Comparison of ENCODE assay signal across 22 mouse cellular contexts in the genomic region with DNA sequence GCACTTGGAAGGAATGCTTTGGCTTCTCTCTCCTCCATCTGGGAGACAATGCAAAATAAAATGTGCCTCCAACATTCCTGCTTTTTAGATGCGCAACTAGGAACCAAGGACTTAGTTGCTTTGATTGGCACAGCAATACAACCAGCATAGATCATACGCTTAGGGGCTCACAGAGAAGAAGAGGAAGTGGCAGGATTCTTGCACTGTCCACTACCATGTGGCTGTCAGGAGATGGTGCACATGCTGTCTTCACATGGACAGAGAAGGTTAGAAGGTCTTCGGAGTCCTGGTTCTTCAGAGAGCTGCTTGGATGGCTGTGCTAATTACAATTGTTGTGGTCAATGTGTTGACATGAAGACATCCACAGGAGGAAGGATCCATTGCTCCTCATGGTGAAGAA.
"Had no signal": no experiment of that assay in that cellular context is flagged by ENCODE, and none has a peak within 500 bp of the region (broad histone marks: within the 10 kb centered on the region; RNA-seq: fewer than 3 reads in every experiment).

No protein-coding gene starts in this region.

- ATAC-seq: intestine, embryonic 15.5 days; midbrain, embryonic 13.5 days; midbrain, embryonic 16.5 days had no signal

- H3K27me3 ChIP-seq: intestine, embryonic 15.5 days; limb, embryonic 12.5 days; limb, embryonic 15.5 days; liver, embryonic 13.5 days; midbrain, embryonic 13.5 days; neural tube, embryonic 13.5 days; stomach, embryonic 15.5 days had no signal

- H3K4me2 ChIP-seq: intestine, embryonic 15.5 days; limb, embryonic 12.5 days; limb, embryonic 15.5 days; liver, embryonic 13.5 days; midbrain, embryonic 13.5 days; neural tube, embryonic 13.5 days; stomach, embryonic 15.5 days had no signal

- H3K4me1 ChIP-seq: intestine, embryonic 15.5 days; limb, embryonic 15.5 days; liver, embryonic 13.5 days; midbrain, embryonic 13.5 days; neural tube, embryonic 13.5 days; stomach, embryonic 15.5 days had no signal

- H3K36me3 ChIP-seq: intestine, embryonic 15.5 days; limb, embryonic 12.5 days; limb, embryonic 15.5 days; liver, embryonic 13.5 days; midbrain, embryonic 13.5 days; neural tube, embryonic 13.5 days; stomach, embryonic 15.5 days had no signal

- H3K27ac ChIP-seq: intestine, embryonic 15.5 days; layer of hippocampus, adult 2 months; left cerebral cortex, adult 2 months; limb, embryonic 12.5 days; limb, embryonic 15.5 days; liver, embryonic 13.5 days; midbrain, embryonic 13.5 days; neural tube, embryonic 13.5 days; stomach, embryonic 15.5 days had no signal

- H3K9me3 ChIP-seq: intestine, embryonic 15.5 days; limb, embryonic 12.5 days; limb, embryonic 15.5 days; liver, embryonic 13.5 days; midbrain, embryonic 13.5 days; neural tube, embryonic 13.5 days; stomach, embryonic 15.5 days had no signal

- H3K4me3 ChIP-seq: intestine, embryonic 15.5 days; layer of hippocampus, adult 2 months; left cerebral cortex, adult 2 months; limb, embryonic 12.5 days; limb, embryonic 15.5 days; liver, embryonic 13.5 days; midbrain, embryonic 13.5 days; myocyte; neural tube, embryonic 13.5 days; stomach, embryonic 15.5 days had no signal

- H3K9ac ChIP-seq: intestine, embryonic 15.5 days; limb, embryonic 12.5 days; limb, embryonic 15.5 days; liver, embryonic 13.5 days; midbrain, embryonic 13.5 days; neural tube, embryonic 13.5 days; stomach, embryonic 15.5 days had no signal

- DNase-seq: kidney, adult 11 months; kidney, adult 9 months; kidney, postnatal 14 days; kidney, postnatal 4 days; left cerebral cortex, postnatal 4 days; liver, embryonic 13.5 days; lung, adult 2 months; lung, postnatal 14 days; retina, postnatal 1 day; right cerebral cortex, postnatal 25 days; spleen, adult 18-20 months; thymus, postnatal 36 days had no signal
